In genomic region chr8:8552779-8553178, GRCm38 (mm10) we compare ENCODE assay signal across 32 mouse cellular contexts.
DNase-seq lines count a peak whose midpoint lies in the region; ATAC-seq and TF ChIP-seq lines count a peak whose summit lies in the region.
"Had no signal": no experiment of that assay in that cellular context is flagged by ENCODE, and none has a peak within 500 bp of the region (broad histone marks: within the 10 kb centered on the region; RNA-seq: fewer than 3 reads in every experiment).

No protein-coding gene starts in this region.

- no peaks in the 10 kb centered on the region for H3K27me3 ChIP-seq in cerebellum, adult 2 months (ENCODE audit: control insufficient read depth, insufficient read depth, low read length)
- H3K27me3 ChIP-seq: embryonic facial prominence, embryonic 12.5 days; forebrain, embryonic 15.5 days; heart, embryonic 13.5 days; hindbrain, embryonic 15.5 days; limb, embryonic 13.5 days; liver, embryonic 12.5 days; megakaryocyte, embryonic 14.5 days; neural tube, embryonic 15.5 days; stomach, embryonic 15.5 days had no signal

- peaks cover 2% of the 10 kb centered on the region; the same call in 1 of the 2 replicates for H3K4me1 ChIP-seq in cerebellum, adult 2 months (ENCODE audit: control insufficient read depth, insufficient read depth, low read length)
- H3K4me1 ChIP-seq: embryonic facial prominence, embryonic 12.5 days; forebrain, embryonic 10.5 days; forebrain, embryonic 15.5 days; heart, embryonic 13.5 days; hindbrain, embryonic 15.5 days; liver, embryonic 12.5 days; megakaryocyte, embryonic 14.5 days; midbrain, embryonic 12.5 days; stomach, embryonic 15.5 days had no signal

- H3K4me3 ChIP-seq in cerebellum, adult 2 months (replicated peaks; ENCODE audit: insufficient read depth, low read depth, low read length), result no peak overlapping the region
- H3K4me3 ChIP-seq: embryonic facial prominence, embryonic 12.5 days; forebrain, embryonic 10.5 days; forebrain, embryonic 15.5 days; heart, adult 2 months; heart, embryonic 13.5 days; hindbrain, embryonic 15.5 days; kidney, embryonic 15.5 days; limb, embryonic 13.5 days; liver, embryonic 12.5 days; megakaryocyte, embryonic 14.5 days; midbrain, embryonic 12.5 days; neural tube, embryonic 15.5 days; stomach, embryonic 15.5 days had no signal

- H3K27ac ChIP-seq in cerebellum, adult 2 months (ENCODE audit: insufficient read depth, low read length), result no peak overlapping the region
- H3K27ac ChIP-seq: embryonic facial prominence, embryonic 12.5 days; forebrain, embryonic 10.5 days; forebrain, embryonic 15.5 days; heart, adult 2 months; heart, embryonic 13.5 days; hindbrain, embryonic 15.5 days; kidney, embryonic 15.5 days; limb, embryonic 13.5 days; liver, embryonic 12.5 days; midbrain, embryonic 12.5 days; neural tube, embryonic 15.5 days; stomach, embryonic 15.5 days had no signal

- TF ChIP-seq CTCF in brain, embryonic 14.5 days (IDR thresholded peaks at IDR 0.05; ENCODE audit: borderline replicate concordance, extremely low read depth, insufficient read depth, insufficient read length), result no peak
- no peak for TF ChIP-seq CTCF in cerebellum, adult 2 months (IDR thresholded peaks at IDR 0.05; ENCODE audit: borderline replicate concordance, insufficient read depth, low read depth, low read length)

- 10% methylated on average over 1 of the region's 1 CpGs for WGBS in cerebellum, adult 2 months

- intact Hi-C loops in left cerebral cortex, postnatal 4 days (cut with DNase I), result no loop called here
- intact Hi-C loops in left cerebral cortex, postnatal 10 days (cut with DNase I), result no loop called here

- ATAC-seq in monocyte, adult 5-6 weeks (replicated peaks; ENCODE audit: insufficient number of reproducible peaks, low FRiP score, low TSS enrichment, poor library complexity, severe bottlenecking), result no peak
- ATAC-seq: forebrain, embryonic 15.5 days; liver, embryonic 12.5 days; liver, postnatal 0 days had no signal

- peak; percentile 67 for DNase-seq in left cerebral cortex, postnatal 4 days
- DNase-seq in left cerebral cortex, postnatal 10 days (ENCODE audit: extremely low spot score in 1 of 2, low spot score in 2 of 2), result no peak
- peak; percentile 28 for DNase-seq in brain, embryonic 14.5 days (ENCODE audit: low read depth)
- peak; percentile 69 to 91 for DNase-seq in cerebellum, adult 2 months
- peak; percentile 87 to 93 for DNase-seq in cerebellum, postnatal 14 days
- no peak for DNase-seq in embryo, embryonic 10 days (ENCODE audit: low spot score)
- no peak for DNase-seq in adrenal gland, postnatal 4 days (ENCODE audit: low spot score in 2 of 2)
- DNase-seq: adrenal gland, postnatal 14 days; embryo, embryonic 11 days; gastrocnemius, postnatal 25 days; heart, adult 2 months; kidney, adult 18-20 months; kidney, postnatal 36 days; liver, postnatal 0 days; lung, postnatal 36 days; retina, postnatal 1 day; right cerebral cortex, postnatal 14 days; thymus, adult 2 months; thymus, postnatal 4 days had no signal

- no peak for TF ChIP-seq POLR2A in brain, embryonic 14.5 days (IDR thresholded peaks at IDR 0.05; ENCODE audit: borderline replicate concordance, extremely low read depth, insufficient read depth, insufficient read length, poor library complexity, severe bottlenecking)
- TF ChIP-seq POLR2A in cerebellum, adult 2 months (IDR thresholded peaks at IDR 0.05; ENCODE audit: borderline replicate concordance, insufficient read depth, low read length), result no peak

Comparison
In these comparisons a context has a peak if more than half of its experiments do, and no peak if none do; other contexts are left out.
1. DNase-seq: peak in left cerebral cortex, postnatal 4 days (single experiment), brain, embryonic 14.5 days (single experiment), cerebellum, adult 2 months (2 of 2) and cerebellum, postnatal 14 days (2 of 2); none in left cerebral cortex, postnatal 10 days (0 of 2), embryo, embryonic 10 days (single experiment) and adrenal gland, postnatal 4 days (0 of 2).